Mouse (Mus musculus): ENCODE measurements around the gene Tmem213. TPM values are rescaled to one million over a fixed set of nuclear protein-coding genes. Genes with fewer than 3 reads are reported as not detected.

The Tmem213 gene
- total RNA-seq, 2 experiments from 2014 or later: not detected

DNA sequence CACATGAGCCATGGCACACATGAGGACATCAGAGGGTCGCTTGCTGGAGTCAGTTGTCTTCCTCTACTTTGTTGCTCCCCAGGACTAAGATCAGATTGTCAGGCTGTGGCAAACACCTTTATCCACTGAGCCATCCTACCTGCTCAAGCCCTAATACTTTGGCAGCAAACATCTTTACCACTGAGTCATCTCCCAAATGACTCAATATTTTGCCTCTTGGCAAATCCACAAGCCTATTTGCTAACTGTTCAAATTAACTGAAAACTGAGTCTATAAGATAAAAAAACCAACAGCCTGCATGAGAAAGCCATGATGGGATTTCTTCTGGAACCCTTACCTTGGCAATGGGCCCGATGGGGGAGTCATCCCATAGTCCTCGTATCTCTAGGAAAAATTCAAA is 30.0 kb downstream of the Tmem213 start:
- Histone ChIP-seq H3K27ac (no peak overlapping the region), H3K4me3 (no peak overlapping the region)
- no peak for DNase-seq (ENCODE audit: extremely low spot score in 1 of 2, low spot score in 2 of 2)
- intact Hi-C loops (cut with DNase I): loop anchor here (10.0 kb wide), 1 partner anchor 134 kb away; no protein-coding TSS in a partner anchor
- TF ChIP-seq CTCF (IDR thresholded peaks at IDR 0.05): no peak

DNA sequence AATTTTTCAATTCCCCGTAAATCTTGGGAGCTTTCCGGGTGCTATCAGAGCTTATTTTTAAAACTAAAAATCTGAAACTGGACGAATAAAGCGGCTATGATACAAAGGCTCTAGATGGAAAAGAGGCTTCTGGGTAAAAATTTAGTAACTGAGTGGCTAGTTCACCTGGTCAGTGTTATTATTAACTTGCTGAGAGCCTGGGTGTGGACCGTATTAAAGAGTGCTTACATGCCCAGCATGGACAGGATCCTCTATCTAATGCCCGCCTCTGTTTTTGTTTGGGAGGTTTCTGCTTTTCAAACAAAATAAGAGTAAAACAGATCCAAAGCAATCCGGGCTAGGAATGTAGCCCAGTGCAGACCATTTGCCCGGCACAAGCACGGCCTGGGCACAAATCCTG is 31.3 kb downstream of the Tmem213 start:
- no peak for TF ChIP-seq CTCF (IDR thresholded peaks at IDR 0.05)
- H3K4me3 ChIP-seq: no peak overlapping the region
- no peak overlapping the region for H3K27ac ChIP-seq
- intact Hi-C loops (cut with DNase I): no loop called here
- DNase-seq (ENCODE audit: extremely low spot score in 1 of 2, low spot score in 2 of 2): no peak

DNA sequence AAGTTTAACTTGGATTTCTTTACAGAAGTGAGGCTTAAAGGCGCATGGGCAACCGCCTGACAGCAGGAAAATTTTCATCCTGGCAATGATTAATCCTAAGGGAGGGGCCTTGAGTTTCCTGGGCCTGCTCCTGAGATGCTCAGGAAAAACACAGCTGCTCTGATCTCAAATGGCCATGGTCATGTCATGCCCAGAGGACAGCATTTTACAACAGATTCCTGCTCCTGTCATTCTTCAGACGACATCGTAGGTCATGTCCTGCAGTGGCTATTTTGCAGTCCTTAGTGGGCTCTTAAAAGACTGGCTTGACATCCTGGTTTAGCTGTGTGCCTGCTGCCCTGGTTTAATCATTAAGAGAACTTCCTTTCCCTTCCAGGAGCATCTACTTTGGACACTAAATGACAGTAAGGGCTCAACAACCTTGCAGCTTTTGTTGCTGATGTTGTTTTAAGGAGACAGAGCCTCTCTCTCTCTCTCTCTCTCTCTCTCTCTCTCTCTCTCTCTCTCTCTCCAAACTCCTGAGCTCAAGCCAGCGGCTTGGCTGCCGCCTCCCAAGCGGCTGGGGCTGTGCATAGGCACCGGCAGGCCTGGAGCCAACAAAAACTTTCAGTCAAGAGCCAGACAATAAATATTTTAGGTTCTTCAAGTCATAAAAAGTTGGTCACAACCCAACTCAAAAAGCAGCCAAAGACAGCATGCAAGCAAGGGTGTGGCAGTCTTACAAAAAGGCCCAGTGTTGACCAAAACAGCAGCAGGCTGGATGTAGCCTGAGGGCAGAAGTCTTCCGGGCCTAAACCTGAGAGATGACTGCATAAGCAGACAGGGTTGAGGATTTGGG is 35.3 kb downstream of the Tmem213 start:
- H3K27ac ChIP-seq: no peak overlapping the region
- TF ChIP-seq CTCF (IDR thresholded peaks at IDR 0.05): no peak
- H3K4me3 ChIP-seq: no peak overlapping the region
- intact Hi-C loops (cut with DNase I): no loop called here
- no peak for DNase-seq (ENCODE audit: extremely low spot score in 1 of 2, low spot score in 2 of 2)

DNA sequence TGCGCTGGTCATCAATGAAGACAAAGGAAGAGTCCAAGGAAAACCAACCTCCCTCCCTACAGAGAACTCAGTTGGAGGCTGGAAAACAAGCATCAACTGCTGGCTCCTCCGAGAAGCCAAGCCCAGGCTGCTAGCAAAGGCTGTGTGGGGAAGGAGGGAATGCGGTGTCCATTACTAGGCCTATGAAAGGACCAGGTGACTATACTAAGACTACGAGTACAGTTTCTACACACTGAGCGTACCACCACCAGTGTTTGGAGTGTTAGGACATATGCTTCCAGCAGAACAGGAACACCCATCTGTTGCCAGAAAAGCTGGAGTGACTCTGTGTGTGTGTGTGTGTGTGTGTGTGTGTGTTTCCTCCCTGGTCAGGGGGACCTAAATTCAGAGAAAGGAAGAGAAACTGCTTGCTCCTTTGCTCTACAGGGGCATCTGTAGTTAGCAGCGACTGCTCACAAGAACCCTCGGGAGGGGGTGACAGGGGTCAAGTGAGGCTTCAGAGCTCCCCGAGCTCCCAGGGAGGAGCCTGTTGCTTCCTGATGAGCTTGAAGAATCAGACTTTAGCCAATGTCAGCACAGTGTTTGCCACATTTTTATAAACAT is 36.5 kb downstream of the Tmem213 start:
- intact Hi-C loops (cut with DNase I): no loop called here
- H3K27ac ChIP-seq: peak overlapping the region; percentile 9; the same call in 1 of the 2 replicates
- H3K4me3 ChIP-seq: no peak overlapping the region
- TF ChIP-seq CTCF (IDR thresholded peaks at IDR 0.05): no peak
- no peak for DNase-seq (ENCODE audit: extremely low spot score in 1 of 2, low spot score in 2 of 2)

DNA sequence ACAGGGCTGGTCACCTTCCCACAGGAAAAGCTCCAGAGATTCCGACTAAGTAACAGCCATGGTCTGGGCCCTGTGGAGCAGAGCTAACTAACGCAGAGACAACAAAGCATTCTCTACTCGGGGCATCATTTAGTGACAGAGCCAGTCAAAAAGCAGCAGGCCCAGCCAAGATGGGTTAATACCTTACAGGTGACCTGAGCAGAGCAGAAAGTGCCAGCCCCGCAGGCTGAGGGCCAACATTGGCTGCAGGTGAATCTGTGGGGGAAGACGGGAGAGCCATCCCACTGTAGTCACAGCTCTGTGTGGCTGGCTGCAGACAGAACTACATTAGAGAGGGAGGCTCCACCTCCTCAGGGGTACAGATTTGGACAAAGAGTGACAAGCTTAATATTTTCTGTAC is 38.2 kb downstream of the Tmem213 start:
- no peak for DNase-seq (ENCODE audit: extremely low spot score in 1 of 2, low spot score in 2 of 2)
- no peak overlapping the region for H3K27ac ChIP-seq

DNA sequence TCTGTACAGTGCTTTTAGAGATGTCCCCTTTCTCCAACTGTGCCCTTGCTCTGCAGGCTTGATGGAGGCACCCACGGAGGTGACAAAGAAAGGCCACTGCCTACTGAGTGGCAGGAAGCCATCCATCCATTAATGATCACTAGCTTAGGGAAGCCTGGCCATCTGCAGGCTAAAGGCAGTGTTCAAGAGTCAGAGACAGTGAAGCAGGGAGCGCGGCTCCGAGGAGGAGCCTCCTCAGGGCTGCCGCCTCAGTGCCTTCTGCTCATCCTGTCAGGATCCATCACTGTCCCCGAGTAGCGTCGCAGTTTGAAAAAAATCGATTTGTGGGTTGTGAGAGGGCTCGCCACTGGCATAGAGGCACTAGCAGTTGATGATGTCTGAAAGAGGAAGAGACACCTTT is 39.6 kb downstream of the Tmem213 start:
- DNase-seq (ENCODE audit: extremely low spot score in 1 of 2, low spot score in 2 of 2): no peak
- Histone ChIP-seq H3K4me3 (no peak overlapping the region), H3K27ac (no peak overlapping the region)
- intact Hi-C loops (cut with DNase I): no loop called here
- TF ChIP-seq CTCF (IDR thresholded peaks at IDR 0.05): no peak

More for the DNA sequence above, 38.2 kb downstream of the Tmem213 start:
- intact Hi-C loops (cut with DNase I): no loop called here
- H3K4me3 ChIP-seq: no peak overlapping the region
- TF ChIP-seq CTCF (IDR thresholded peaks at IDR 0.05): no peak

DNA sequence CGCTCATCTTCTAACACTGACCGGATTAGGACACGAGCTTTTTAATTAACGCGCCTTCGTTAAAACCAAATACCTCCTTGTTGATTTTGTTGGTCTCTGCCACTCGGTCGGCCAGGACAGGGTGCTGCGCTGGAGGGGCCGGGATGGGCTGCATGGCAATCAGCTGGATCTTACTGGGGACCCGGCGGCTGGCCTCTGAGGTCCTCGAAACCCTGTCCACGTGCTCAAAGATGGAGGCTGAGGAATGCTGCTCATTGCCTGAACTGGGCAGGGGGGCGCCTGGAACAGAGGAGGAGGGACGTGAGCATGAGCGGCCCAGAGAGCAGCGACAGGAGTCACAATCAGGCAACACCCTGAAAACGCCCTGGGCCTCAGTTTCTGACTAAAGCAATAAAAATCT is 40.4 kb downstream of the Tmem213 start:
- H3K4me3 ChIP-seq: no peak overlapping the region
- no peak for DNase-seq (ENCODE audit: extremely low spot score in 1 of 2, low spot score in 2 of 2)
- TF ChIP-seq CTCF (IDR thresholded peaks at IDR 0.05): no peak
- no peak overlapping the region for H3K27ac ChIP-seq
- intact Hi-C loops (cut with DNase I): no loop called here

DNA sequence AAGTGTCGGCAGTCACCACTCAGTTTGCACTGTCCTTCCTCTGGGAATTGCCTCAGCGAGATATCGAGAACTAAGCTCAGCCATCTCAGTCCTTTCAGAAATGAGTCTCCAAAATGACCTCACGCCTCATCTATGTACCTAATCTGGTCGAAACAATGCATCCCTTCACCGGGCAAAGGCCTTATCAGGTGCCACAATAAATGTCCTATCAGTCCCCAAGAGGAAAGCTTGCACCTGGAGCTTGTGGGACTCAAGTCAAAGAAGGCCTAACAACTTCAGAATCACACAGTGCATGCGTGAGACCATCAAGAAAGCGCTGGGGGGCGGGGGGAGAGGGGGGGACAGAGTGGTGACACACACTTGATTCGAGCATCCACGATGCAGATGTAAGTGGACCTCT is 43.2 kb downstream of the Tmem213 start:
- Histone ChIP-seq H3K27ac (no peak overlapping the region), H3K4me3 (no peak overlapping the region)
- no peak for TF ChIP-seq CTCF (IDR thresholded peaks at IDR 0.05)
- no peak for DNase-seq (ENCODE audit: extremely low spot score in 1 of 2, low spot score in 2 of 2)
- intact Hi-C loops (cut with DNase I): no loop called here

DNA sequence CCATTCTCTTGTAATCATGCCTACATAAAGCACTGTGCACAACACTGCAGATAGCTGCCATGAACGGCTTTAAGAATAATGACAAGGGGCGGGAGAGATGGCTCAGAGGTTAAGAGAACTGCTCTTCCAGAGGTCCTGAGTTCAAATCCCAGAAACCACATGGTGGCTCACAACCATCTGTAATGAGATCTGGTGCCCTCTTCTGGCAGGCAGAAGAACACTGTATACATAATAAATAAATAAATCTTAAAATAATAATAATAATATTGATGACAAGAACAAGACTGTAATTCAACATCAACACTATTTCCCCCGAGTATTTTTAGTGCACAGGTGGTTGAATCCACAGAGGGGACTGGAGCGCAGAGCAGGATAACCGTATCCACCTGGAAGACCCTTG is 47.1 kb downstream of the Tmem213 start:
- TF ChIP-seq CTCF (IDR thresholded peaks at IDR 0.05): peak; percentile 39
- H3K4me3 ChIP-seq: no peak overlapping the region
- intact Hi-C loops (cut with DNase I): loop anchor here (5.0 kb wide), 1 partner anchor 149 kb away; no protein-coding TSS in a partner anchor
- no peak overlapping the region for H3K27ac ChIP-seq
- no peak for DNase-seq (ENCODE audit: extremely low spot score in 1 of 2, low spot score in 2 of 2)

DNA sequence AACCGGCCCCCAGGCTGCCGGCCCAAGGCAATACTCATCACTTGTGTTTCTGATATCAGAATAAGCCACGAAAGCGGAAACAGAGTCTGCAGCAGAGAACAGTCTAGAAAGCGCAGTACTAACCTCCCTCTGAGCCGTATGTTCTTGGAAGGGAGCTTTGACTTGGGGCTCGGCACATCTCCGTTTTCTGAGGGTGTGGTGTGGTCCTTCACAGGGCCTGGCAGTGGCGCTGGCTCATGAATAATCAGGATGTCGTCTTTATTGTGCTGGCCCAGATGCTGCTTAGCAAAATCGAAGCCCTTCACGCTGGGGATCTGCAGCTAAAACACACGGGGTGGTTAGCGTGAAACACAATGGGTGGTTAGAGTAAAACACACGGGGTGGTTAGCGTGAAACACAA is 48.9 kb downstream of the Tmem213 start:
- DNase-seq (ENCODE audit: extremely low spot score in 1 of 2, low spot score in 2 of 2): no peak
- H3K27ac ChIP-seq: no peak overlapping the region
- intact Hi-C loops (cut with DNase I): loop anchor here (5.0 kb wide), 1 partner anchor 151 kb away; no protein-coding TSS in a partner anchor
- H3K4me3 ChIP-seq: no peak overlapping the region
- TF ChIP-seq CTCF (IDR thresholded peaks at IDR 0.05): no peak

DNA sequence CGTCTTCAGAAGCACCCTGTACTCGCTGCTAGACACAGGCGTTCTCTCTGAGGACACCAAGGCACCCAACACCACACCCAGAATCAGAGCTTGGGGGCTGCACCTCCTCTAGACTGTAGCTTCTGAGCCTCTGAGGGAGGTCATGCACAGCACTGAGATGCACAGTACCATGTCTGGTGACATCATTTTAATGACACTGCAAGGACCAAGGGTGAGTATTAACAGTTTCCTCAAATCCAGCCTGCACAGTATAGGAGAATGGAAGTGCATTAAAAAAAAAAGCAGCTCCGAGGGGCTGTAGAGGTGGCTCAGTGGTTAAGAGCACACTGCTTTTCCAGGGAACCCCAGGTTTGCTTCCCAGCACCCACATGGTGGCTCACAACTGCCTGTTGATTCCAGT is 50.5 kb downstream of the Tmem213 start:
- H3K4me3 ChIP-seq: no peak overlapping the region
- DNase-seq (ENCODE audit: extremely low spot score in 1 of 2, low spot score in 2 of 2): no peak
- intact Hi-C loops (cut with DNase I): loop anchor here (5.0 kb wide), 1 partner anchor 152 kb away; no protein-coding TSS in a partner anchor
- H3K27ac ChIP-seq: no peak overlapping the region
- no peak for TF ChIP-seq CTCF (IDR thresholded peaks at IDR 0.05)

DNA sequence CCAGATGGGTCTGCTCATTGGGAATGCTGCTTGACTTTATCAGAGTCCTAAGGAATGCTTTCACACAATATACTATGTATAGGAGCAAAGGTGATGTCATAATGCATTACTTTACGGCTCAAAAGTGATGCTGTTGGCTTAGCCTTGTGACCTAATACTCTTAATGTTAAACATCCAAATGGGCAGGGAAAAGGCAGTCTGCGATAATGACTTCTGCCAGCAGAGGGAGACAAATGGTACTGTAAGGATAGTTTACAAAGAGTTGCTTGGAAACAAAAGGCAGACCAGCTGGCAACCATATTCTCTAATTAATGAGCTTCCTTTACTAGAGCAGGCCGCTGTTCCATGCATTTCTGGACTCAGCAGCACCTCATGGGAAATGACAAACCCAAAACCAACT is 51.0 kb downstream of the Tmem213 start:
- intact Hi-C loops (cut with DNase I): loop anchor here (1.0 to 5.0 kb wide), 2 partner anchors 92 to 166 kb away; partner anchors contain the start of gene D630045J12Rik
- Histone ChIP-seq H3K4me3 (no peak overlapping the region), H3K27ac (no peak overlapping the region)
- TF ChIP-seq CTCF (IDR thresholded peaks at IDR 0.05): peak; percentile 90
- peak; percentile 74 to 79 for DNase-seq (ENCODE audit: extremely low spot score in 1 of 2, low spot score in 2 of 2)
